Mouse (Mus musculus): ENCODE data around the gene Gm6899.

Gm6899 gene

GRCm38 (mm10) chr11:26642141-26642540, 49.1 kb downstream of the Gm6899 start:
- DNase-seq (ENCODE audit: low spot score) = no peak
